Mouse (Mus musculus): ENCODE measurements around the gene Zfp873.
"Not testable (repeated sequence)": the region's sequence is repeated elsewhere in the genome, so short reads cannot be mapped to it uniquely, and the experiment has no call there.

The Zfp873 gene

GRCm38 (mm10) chr10:82047597-82048459 lies at the start of gene Zfp873:
Zfp873 (plus strand) TSS chr10:82048123.
- peak; percentile 89 for DNase-seq (ENCODE audit: extremely low spot score)

GRCm38 (mm10) chr10:82003209-82003608 lies 44.7 kb upstream of the Zfp873 start:
- not testable (repeated sequence) for DNase-seq (ENCODE audit: extremely low spot score)

GRCm38 (mm10) chr10:82004822-82005221 lies 43.1 kb upstream of the Zfp873 start:
- not testable (repeated sequence) for DNase-seq (ENCODE audit: extremely low spot score)

GRCm38 (mm10) chr10:82042191-82042590 lies 5.7 kb upstream of the Zfp873 start:
- DNase-seq (ENCODE audit: extremely low spot score) = no peak

- no peak for DNase-seq (ENCODE audit: extremely low spot score)
These were observed 1.3 kb upstream of the Zfp873 start for GRCm38 (mm10) chr10:82046603-82047002.

- not testable (repeated sequence) for DNase-seq (ENCODE audit: extremely low spot score)
These were observed 509 bp downstream of the Zfp873 start for GRCm38 (mm10) chr10:82048460-82048804.

- peak; percentile 69 for DNase-seq (ENCODE audit: extremely low spot score)
These were observed 35.1 kb downstream of the Zfp873 start, which contains the start of gene BC024063 for GRCm38 (mm10) chr10:82082728-82083621. BC024063 (plus strand) TSS chr10:82083353.

GRCm38 (mm10) chr10:82083622-82083971 lies 35.7 kb downstream of the Zfp873 start:
- DNase-seq (ENCODE audit: extremely low spot score) = not testable (repeated sequence)
